Mouse (Mus musculus) layer of hippocampus, postnatal 25 days (tissue): ENCODE measurements around the gene Mrpl49. TPM values are rescaled to one million over a fixed set of nuclear protein-coding genes. Genes with fewer than 3 reads are reported as not detected.
A peak's percentile ranks its signal among the peaks of the same experiment; 100 is the strongest.

ENCODE experiments used
- DNase-seq, 2 experiments: peaks; one replicate each; pipeline ENCODE4 v3.0.0; 2022; ENCODE audit warnings: mixed read lengths in 2 of 2, low spot score in 1 of 2; ENCODE audit errors: extremely low spot score in 1 of 2
- total RNA-seq, 2 experiments: library from RNA; stranded (reverse); gene quantifications; 2 replicates each; pipeline ENCODE4 v1.2.3; 2021

Gene Mrpl49
- 10 to 100 TPM; 43.1 to 47.4 TPM for total RNA-seq

DNA sequence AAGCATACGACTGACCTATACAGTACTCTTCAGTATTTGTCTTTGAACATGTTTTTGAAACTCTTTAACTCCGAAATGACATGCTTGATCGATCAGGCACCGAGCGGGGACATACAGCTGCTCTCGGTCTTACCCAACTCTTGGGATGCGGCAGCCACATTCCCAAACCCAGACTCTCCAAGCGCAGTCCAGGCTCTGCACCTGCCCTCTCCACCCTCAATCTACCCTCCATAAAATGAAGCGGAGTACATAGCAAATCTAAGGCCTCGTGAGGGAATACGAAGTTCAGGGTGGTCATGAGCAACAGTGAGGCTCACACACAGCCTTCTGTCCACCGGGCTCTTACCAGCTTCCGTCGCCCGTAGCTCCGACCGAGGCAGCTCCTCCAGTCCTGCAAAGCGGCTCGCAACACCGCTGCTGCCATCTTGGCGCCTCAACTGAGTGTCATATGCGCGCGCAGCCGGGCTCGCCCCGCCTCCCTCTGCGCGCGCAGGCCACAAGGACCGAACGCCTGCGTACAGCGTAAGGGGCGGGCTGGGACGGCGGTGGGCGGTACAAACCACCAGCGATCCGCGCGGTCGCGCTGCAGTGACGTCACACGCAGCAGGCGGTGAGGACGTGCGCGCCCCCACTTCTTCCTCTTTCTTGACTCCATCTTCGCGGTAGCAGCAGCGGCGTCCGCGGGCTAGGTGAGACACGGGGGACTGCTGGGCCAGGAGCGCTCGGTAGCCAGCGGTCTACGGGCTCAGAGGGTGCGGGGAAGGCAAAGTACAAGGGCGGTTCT lies at the start of gene Mrpl49, which contains the start of gene Fau:
Gene Mrpl49 (minus strand): TSS at position 473 of the 784 bp plus-strand sequence.
Gene Fau (plus strand): TSS at position 532 of the 784 bp plus-strand sequence.
- peak; percentile 98 for DNase-seq

DNA sequence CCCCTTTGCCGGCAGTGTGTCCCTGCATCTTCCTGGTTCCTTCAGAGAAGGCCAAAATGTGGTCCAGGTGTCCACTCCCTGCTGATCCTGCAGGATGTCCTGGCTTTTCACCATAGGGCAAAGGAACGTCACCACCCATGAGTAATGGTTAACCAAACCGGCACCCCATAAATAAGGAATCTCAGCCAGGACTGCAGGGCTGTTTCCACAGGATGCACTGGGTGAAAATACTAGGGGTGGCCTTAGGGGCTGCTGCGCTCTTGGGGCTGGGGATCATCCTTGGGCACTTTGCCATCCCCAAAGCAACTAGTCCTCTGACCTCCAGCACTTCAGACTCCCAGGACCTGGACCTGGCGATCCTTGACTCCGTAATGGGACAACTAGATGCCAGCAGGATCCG lies 48.0 kb upstream of the Mrpl49 start, which contains the start of gene Naaladl1:
Gene Naaladl1 (plus strand): TSS at position 197 of the 400 bp plus-strand sequence.
- DNase-seq = no peak

DNA sequence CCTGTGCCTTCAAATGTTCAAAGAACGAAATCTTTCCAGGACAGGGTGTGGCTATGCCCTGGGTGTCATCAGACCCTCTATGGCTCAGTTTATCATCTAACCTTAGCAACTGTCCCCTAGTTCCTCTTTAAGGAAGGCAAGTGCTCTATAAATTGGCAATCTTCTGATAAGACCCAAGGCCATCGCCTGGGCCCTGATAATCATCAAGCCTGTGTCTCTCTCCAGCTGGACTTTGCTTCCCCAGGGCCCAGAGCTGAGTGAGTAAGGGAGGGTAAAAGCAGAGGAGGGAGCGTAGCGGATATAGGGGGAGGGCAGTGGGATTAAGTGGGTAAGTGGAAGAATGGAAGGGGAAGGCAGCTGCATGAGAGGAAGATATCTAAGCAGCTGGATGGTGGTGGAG lies 46.9 kb upstream of the Mrpl49 start:
- DNase-seq = no peak

DNA sequence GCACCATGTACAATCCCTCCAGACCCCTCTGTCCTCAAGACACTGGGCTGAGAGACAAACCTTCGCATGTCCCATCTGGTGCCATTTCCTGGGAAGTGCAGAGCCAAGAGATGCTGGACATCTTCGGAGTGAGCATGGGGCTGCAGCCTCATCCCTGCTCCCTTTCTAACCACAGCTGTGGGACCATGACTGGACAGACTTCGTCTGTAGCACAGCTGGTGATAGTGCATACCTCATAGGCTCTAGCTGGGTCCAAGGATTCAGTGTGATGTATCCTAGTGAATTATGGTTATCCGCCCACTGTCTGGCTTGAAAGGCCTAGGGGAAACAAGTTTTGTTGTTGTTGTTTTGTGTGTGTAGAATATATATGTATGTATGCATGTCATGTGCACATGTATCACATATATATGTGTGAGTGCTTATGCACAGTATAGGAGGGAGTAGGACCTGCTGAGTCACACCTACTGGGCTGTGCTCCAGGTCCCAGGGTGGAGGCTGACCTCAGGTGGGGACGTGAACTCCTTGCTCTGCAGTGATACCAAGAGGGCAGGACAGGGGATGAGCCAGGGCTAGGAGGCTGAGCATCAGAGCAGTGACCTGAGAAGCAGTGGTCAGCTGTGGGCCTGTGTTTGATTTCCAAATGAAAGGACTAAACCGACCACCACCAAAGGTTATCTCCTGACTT lies 44.7 kb upstream of the Mrpl49 start:
- no peak for DNase-seq

DNA sequence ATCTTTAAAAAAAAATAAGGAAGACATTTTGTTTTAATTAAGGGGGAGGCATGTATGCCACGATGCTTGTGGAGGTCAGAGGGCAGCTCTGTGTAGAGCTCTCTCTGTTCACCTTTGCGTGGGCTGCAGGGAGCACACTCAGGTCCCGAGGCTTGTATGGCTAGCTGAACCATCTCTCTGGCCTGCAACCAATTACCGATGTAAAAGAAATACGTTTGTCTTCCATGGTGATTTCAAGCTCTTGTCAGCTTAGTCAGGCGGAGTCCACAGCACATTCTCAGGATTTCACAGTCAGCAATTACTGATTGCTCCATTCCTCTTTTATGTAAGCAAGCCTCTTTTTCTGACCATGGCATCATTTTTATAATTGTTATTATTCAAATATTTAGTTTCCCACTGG lies 43.6 kb upstream of the Mrpl49 start:
- no peak for DNase-seq

DNA sequence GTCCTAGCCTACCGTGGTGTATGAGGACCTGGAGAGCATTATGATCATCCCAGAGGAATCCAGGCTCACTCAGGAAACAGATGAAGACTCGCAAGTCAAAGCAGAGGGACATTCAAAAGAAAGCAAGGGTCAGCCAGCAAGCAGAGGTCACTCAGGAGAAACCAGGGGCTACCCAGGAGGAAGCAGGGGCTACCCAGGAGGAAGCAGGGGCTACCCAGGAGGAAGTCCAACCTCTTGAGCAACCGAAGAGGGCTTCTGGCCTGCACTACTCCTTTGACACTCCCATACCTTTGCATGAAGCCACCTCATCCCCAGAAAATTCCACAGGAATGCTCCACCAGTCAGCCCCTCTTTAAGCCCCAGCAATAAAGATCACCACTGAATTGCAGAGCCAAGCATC lies 40.3 kb upstream of the Mrpl49 start:
- DNase-seq = no peak

DNA sequence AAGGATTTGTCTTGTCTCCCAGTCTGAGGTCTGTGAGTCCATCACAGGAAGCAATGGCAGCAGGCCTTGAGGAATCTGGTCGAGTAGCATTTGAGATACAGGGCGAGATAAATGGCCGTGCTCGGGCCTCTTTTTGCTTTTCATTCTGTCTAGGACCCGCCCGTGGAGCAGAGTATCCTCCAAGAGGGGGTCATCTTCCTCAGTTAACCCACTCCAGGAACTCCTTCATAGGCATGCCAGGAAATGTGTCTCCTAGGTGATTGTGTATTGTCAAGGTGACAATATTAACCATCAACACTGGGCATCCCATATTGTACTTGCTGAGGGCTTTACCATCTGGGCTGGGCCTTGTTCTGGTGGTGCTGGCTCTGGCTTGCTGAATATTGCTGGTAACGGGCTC lies 36.5 kb upstream of the Mrpl49 start, which contains the start of gene AC131692.1:
Gene AC131692.1 (plus strand): TSS at position 301 of the 400 bp plus-strand sequence.
- DNase-seq = no peak

DNA sequence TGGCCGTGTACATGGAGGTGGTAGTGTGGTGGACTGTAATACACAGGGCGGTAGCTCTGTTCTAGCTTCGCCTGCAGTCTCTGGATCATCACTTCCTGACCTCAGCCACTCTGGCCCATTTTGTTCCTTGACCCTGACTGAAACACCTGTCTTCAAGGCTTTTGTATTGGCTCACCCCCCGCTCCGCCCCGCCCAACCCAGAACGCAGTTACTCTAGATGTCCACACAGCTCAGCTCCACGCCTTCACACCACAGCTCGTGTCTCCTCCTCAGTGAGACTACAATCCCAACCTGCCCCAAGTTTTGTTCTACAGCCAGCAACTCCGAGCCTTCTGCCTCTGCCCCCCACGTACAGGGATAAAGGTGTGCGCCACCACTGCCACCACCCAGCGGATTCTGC lies 31.3 kb upstream of the Mrpl49 start:
- DNase-seq = no peak

DNA sequence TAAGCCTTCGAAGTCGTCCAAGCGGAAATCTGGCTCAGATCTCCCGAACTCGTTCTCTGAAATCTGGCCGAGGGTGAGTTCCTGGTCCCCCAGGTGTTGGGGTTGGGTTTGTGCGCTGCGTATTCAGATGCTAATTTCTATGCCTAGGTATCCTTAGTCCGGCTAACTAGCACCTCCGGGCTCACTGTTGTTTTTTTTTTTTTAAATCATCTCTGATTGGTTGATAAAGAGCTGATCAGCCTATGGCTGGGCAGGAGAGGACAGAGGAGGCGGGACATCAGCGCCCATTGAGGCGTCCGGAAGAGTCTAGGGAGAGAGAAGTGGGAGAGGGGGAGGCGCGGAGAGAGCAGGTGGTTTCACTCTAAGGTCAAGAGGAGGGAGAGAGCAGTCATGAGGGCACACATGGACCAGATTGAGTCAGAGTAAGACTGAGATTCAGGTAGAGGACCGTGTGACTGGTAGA lies 27.9 kb upstream of the Mrpl49 start:
- no peak for DNase-seq

DNA sequence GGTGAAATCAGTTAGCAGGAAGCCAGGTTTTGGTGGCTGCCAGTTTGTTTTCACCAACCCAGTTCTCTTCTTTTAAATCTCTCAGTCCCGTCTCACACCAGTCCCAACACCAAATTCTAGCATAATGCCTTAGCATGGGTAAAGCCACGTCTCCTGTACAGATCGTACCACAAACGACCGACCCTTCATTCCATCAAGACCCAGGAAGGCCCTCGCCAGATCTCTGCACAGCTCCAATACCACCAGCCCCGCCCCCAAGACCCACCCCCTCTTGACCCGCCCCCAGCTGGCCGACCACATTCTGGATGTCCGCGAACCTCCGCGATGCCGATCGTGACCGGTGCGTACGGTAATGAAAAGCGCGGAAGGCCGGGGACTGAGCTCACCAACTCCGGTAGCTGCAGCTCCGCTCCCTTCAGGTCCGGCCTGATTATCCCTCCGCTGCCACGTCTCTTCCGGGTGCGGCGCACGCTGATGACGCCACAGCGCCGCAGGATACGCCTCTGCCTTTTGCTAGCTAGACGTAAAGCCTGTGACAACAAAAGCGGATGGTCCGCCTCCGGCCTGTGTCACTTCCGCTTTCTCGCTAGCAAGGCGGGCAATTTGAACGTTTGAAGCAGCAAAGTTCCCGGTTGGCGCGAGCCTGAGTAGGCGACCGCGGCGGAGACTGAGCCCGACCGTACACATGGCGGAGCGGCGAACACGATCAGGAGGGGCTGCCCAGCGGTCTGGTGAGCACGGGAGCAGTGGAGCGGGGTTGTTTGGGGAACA lies 27.1 kb upstream of the Mrpl49 start, which contains the start of the genes Zfpl1 and Cdca5:
Gene Zfpl1 (minus strand): TSS at position 479 of the 771 bp plus-strand sequence.
Gene Cdca5 (plus strand): TSS at position 506 of the 771 bp plus-strand sequence.
- DNase-seq = peak; percentile 90 to 92

DNA sequence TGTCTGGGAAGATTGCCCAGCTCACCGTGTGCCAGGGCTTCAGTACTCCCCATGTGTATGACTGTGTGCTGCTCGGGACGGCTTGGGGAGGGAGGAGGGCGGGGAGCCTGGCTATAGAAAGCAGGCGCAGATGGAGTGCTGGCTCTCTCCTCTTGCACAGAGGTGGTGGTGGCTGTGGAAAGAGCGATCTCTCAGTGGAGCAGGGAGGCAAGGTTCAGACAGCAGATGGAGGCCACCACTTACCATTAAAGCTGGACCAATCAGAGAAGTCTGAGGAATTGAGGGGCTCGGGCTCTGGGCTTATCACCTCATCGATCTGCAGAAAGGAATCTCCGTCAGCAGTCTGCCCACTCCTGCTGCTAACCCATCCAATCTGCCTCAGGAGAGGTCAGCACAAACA lies 24.6 kb upstream of the Mrpl49 start, which contains the start of gene Gm28374:
Gene Gm28374 (minus strand): TSS at position 101 of the 400 bp plus-strand sequence.
- no peak for DNase-seq

DNA sequence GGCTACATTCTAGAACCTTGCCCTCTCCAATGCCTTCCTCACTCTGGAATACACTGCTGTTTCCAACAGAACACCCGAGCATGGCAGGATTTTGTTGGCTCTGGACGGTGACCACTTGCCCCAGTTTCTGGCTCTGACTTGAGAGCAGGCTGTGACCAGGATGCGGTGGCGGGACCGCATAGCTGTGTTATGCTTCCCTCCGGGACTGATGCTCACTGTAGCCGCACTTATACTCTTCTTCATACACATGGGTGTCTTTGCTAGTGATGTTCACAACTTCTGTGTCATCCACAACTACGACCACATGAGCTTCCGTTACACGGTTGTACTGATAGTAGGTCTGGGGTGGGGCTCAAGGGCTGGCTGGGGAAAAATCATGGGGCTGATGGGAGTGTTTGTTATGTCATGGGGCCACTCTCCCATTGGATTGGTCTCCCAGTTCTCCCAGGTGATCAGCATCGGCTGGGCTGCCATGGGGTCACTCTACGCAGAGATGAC lies 22.4 kb upstream of the Mrpl49 start, which contains the start of gene Tmem262:
Gene Tmem262 (plus strand): TSS at position 51 of the 498 bp plus-strand sequence.
- DNase-seq = no peak

DNA sequence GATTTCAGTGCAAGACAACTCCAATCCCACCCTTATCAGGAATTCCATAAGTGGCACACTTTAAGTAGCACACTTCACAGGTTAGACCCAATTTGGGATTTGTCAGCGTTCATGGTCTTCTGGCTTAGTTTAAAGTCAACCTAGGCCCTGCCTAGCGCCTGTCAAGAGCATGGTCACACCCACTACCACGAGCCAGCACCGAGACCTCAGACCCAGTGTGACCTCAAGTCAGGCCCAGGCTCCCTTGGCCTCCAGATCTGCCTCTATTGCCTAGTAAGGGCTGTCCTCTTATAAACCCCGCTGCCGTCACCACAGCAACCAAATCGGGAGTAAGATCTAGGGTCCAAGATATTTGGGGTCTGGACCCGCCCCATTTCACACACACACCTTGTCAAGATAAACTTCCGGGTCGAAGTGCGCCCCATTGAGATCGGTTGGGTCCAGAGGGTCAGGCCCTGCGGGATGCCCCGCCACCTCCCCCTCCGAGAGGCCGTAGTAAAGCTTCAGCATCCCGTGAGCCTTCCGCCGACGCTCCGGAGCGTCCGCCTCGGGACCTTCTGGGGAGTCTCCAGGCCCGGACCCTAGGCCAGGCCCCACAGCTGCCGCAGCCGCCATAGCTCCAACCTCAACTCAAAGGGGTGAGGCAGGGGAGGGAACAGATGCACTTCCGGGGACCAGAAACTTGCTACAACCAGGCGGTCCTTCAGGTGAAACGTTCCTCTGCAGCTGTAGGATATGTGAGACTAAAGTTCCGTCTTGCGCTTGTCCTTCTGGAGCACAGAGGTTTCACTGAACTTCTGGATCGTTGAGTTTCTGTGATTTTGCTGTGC lies 19.2 kb upstream of the Mrpl49 start, which contains the start of gene Vps51:
Gene Vps51 (minus strand): TSS at position 668 of the 830 bp plus-strand sequence.
- DNase-seq = peak; percentile 67 to 80

DNA sequence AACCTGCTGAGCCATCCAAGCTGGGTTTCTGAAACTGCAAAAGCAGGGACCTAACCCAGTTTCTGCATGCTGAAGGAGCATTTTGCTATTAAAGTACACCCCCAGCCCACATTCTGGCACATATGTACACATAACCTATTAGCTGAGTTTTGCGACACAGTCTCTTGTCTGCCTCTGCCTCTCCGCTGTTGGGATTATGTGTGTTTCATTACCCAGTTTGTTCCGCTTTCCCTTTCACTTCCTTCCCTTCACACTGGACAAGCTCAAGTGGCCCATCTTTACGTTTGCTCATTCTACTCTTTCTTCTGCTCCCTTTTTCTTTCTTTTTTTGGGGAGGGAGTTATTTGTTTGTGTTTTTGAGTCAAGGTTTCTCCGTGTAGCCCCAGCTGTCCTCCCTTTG lies 16.3 kb upstream of the Mrpl49 start:
- no peak for DNase-seq

DNA sequence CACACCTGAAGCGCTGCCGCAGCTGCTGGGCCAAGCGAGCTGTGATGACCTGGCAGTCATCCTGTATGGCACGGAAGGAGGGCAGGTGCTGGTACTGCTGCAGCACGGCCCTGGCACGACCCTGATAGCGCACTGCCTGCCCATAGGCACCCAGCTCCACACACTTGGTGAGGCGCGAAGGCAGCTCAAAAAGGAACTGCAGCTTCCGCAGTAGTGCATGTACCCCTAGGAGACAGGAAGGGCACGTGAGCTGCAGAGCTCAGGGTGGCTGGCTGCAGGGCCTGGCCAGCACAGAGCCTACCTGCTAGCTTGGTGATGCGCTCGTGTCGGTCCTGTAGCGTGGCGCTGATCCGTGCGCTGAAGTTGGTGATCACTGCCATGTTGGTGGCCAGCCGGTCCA lies 13.7 kb upstream of the Mrpl49 start:
- no peak for DNase-seq

DNA sequence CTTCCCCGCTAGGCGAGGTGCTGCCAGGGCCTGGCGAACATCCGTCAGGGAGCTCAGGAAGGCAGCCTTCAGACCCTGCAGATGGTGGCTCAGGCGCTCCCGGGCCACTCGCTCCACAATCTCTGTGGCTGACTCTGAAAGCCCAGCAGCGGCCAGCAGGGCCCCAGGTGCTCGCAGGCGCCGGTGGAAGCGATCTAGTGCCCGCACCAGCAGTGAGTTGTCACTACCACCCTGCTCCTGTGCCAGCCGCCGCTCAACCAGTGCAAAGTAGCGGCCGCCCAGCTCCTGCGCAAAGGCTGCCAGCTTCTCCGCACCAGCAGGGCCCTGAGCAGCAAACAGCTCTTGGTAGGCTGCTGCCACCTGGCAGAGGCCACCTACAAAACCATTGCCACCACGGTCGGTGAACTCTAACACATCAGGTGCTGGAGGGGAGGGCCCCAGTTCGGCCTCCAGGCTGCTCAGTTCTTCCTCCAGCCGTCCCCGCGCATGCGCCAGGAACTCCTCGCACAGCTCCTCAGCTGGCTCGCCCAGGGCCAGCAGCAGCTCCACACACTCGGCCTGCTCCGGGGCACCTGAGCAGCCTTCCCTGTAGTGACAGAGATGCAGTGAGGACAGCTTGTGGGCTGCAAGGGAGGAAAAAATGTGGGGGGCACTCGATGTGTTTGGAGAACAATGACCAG lies 13.1 kb upstream of the Mrpl49 start:
- DNase-seq = no peak

DNA sequence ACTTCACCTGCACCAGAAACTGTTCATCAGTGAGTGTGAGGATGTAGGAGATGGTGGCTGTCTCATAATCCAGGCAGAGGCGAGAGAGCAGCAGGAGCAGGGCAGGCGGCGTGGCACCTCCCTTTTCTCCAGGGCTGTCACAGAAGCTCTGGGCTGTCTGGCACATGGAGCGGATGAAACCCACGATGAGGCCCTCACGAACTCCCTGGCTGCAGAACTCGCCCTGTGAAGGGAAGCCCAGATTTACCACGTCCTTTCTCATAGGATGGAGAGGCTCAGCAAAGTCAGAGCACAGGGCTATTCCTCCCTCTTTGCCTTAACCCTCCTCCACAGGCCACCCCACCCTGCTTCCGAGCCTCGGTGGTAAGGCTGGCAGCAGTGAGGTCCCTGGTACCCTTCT lies 12.3 kb upstream of the Mrpl49 start:
- no peak for DNase-seq

DNA sequence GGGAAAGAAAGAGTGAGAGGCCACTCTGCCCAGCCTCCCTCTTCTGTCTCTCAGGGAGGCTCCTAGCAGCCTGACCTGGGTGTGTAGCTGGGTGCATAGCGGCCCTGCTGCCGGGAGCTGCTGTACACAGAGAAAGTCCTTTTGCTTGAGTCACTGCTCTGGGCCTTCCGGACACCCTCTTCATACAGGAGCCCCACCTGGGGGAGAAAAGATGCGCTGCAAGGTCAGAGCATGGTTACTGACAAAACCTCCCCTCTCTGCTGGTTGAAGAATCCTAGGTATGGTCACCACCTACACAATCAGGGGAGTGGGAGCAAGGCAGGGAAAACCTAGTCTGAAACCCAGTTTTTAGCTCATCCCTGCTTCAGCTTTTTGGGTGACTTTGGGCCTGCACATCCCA lies 11.4 kb upstream of the Mrpl49 start:
- DNase-seq = no peak
